Mouse (Mus musculus) megakaryocyte, embryonic 14.5 days (primary cell): ENCODE measurements around the gene Mpo.

Experiments
- FLI1 ChIP-seq: IDR thresholded peaks from 2 replicates; pipeline ENCODE4 v1.6.1; 2012; ENCODE audit warnings: low read length, inconsistent platforms, mixed read lengths
- GATA1 ChIP-seq: IDR thresholded peaks from 3 replicates; pipeline ENCODE4 v1.6.1; 2012; ENCODE audit warnings: mixed read lengths, low read length, inconsistent platforms, borderline replicate concordance

- TF ChIP-seq GATA1 (no peak), FLI1 (no peak)
These were observed 29.1 kb upstream of the Mpo start for GRCm38 (mm10) chr11:87763988-87764876.
